Mouse (Mus musculus) embryonic facial prominence, embryonic 13.5 days (tissue): ENCODE results near the gene Gm266. TPM values are rescaled to one million over a fixed set of nuclear protein-coding genes. Genes with fewer than 3 reads are reported as not detected.

Experiments
- ATAC-seq: fragments of 200-750 bp; cut with Nextera tagmentation; 2 replicates; pipeline ENCODE4 v1.8.0; 2017; ENCODE audit warnings: low read depth; ENCODE audit not compliant: insufficient number of reproducible peaks, insufficient read depth, low FRiP score, low TSS enrichment
- H3K27ac ChIP-seq: fragments of 300-500 bp; sonication (generic); 2 replicates; pipeline ENCODE4 v1.5.1; 2015; ENCODE audit warnings: moderate library complexity, mild to moderate bottlenecking, inconsistent platforms
- H3K27me3 ChIP-seq: fragments of 300-500 bp; sonication (generic); 2 replicates; pipeline ENCODE4 v1.6.1; 2015; ENCODE audit warnings: mild to moderate bottlenecking, inconsistent platforms
- H3K36me3 ChIP-seq: fragments of 300-500 bp; sonication (generic); 2 replicates; pipeline ENCODE4 v1.6.1; 2015; ENCODE audit warnings: mild to moderate bottlenecking, inconsistent platforms
- H3K4me1 ChIP-seq: fragments of 300-500 bp; sonication (generic); 2 replicates; pipeline ENCODE4 v1.6.1; 2015; ENCODE audit warnings: inconsistent platforms
- H3K4me2 ChIP-seq: fragments of 300-500 bp; sonication (generic); 2 replicates; pipeline ENCODE4 v1.6.1; 2015; ENCODE audit warnings: moderate library complexity, mild to moderate bottlenecking, inconsistent platforms
- H3K4me3 ChIP-seq: fragments of 300-500 bp; sonication (generic); 2 replicates; pipeline ENCODE4 v1.5.1; 2015; ENCODE audit warnings: mild to moderate bottlenecking, inconsistent platforms
- H3K9ac ChIP-seq: fragments of 300-500 bp; sonication (generic); 2 replicates; pipeline ENCODE4 v1.6.1; 2015; ENCODE audit warnings: mild to moderate bottlenecking, inconsistent platforms
- H3K9me3 ChIP-seq: fragments of 300-500 bp; sonication (generic); 2 replicates; pipeline ENCODE4 v1.6.1; 2016; ENCODE audit warnings: inconsistent platforms
- WGBS: fragments of 180-500 bp; shearing (Covaris S2); methylation state at CpG from one replicate; pipeline ENCODE4 v1.1.7; 2015; ENCODE audit warnings: mixed read lengths; 5-methylcytosine and 5-hydroxymethylcytosine counted together
- polyA plus RNA-seq: library from polyadenylated mRNA; unstranded; fragments of >200 nt; fragmentation: Nextera tagmentation; extraction: Ambion mirVana; gene quantifications from 2 replicates; pipeline ENCODE4 v1.2.1, GENCODE M21; 2015

Gene Gm266
- polyA plus RNA-seq, result 9.5 and 12.1 TPM in 2 replicates

- Histone ChIP-seq H3K27me3 (peaks cover 64% of the 10 kb centered on the region), H3K27ac (peak within 1 kb of the TSS; percentile 75), H3K4me2 (peak within 1 kb of the TSS; percentile 90), H3K9me3 (no peaks in the 10 kb centered on the region), H3K36me3 (no peaks in the 10 kb centered on the region), H3K4me1 (peaks cover 22% of the 10 kb centered on the region), H3K9ac (peak within 1 kb of the TSS; percentile 69), H3K4me3 (peak within 1 kb of the TSS; percentile 54)
- WGBS, result under 1% methylated on average over 54 of the region's 58 CpGs
- ATAC-seq, result peak; percentile 80
Observed at GRCm38 (mm10) chr12:111485652-111486306, at the start of gene Gm266. Gm266 (minus strand) TSS chr12:111485823.

- 0 out of 2 replicates have a peak overlapping the region, but pooled peaks have one; percentile 28 for H3K9ac ChIP-seq
- 70% methylated on average over 6 of the region's 6 CpGs for WGBS
Observed at GRCm38 (mm10) chr12:111535281-111535680, 49.7 kb upstream of the Gm266 start.

GRCm38 (mm10) chr12:111533096-111533794, 47.6 kb upstream of the Gm266 start:
- H3K4me3 ChIP-seq, result no peak overlapping the region
- H3K9me3 ChIP-seq, result no peaks in the 10 kb centered on the region
- no peak for ATAC-seq
- no peak overlapping the region for H3K27ac ChIP-seq
- H3K4me1 ChIP-seq, result peaks cover 10% of the 10 kb centered on the region
- H3K27me3 ChIP-seq, result no peaks in the 10 kb centered on the region
- no peak overlapping the region for H3K9ac ChIP-seq
- 61% methylated on average over 11 of the region's 11 CpGs for WGBS
- H3K36me3 ChIP-seq, result no peaks in the 10 kb centered on the region
- no peak overlapping the region for H3K4me2 ChIP-seq

More at GRCm38 (mm10) chr12:111535281-111535680, 49.7 kb upstream of the Gm266 start:
- Histone ChIP-seq H3K4me3 (no peak overlapping the region), H3K27ac (no peak overlapping the region), H3K27me3 (no peaks in the 10 kb centered on the region), H3K36me3 (peaks cover 13% of the 10 kb centered on the region), H3K9me3 (no peaks in the 10 kb centered on the region), H3K4me1 (peaks cover 22% of the 10 kb centered on the region), H3K4me2 (no peak overlapping the region)
- ATAC-seq, result no peak

GRCm38 (mm10) chr12:111529192-111529591, 43.6 kb upstream of the Gm266 start:
- 22% methylated on average over 8 of the region's 8 CpGs for WGBS
- no peak overlapping the region for H3K27ac ChIP-seq
- no peaks in the 10 kb centered on the region for H3K4me1 ChIP-seq
- no peaks in the 10 kb centered on the region for H3K36me3 ChIP-seq
- H3K4me3 ChIP-seq, result no peak overlapping the region
- no peaks in the 10 kb centered on the region for H3K9me3 ChIP-seq
- H3K9ac ChIP-seq, result no peak overlapping the region
- no peak for ATAC-seq
- no peak overlapping the region for H3K4me2 ChIP-seq
- no peaks in the 10 kb centered on the region for H3K27me3 ChIP-seq

- H3K27ac ChIP-seq, result no peak overlapping the region
- no peak overlapping the region for H3K4me3 ChIP-seq
- H3K4me2 ChIP-seq, result no peak overlapping the region
- WGBS, result 58% methylated on average over 8 of the region's 8 CpGs
- no peaks in the 10 kb centered on the region for H3K36me3 ChIP-seq
- ATAC-seq, result no peak
- no peaks in the 10 kb centered on the region for H3K27me3 ChIP-seq
- peaks cover 4% of the 10 kb centered on the region for H3K9me3 ChIP-seq
- H3K9ac ChIP-seq, result no peak overlapping the region
- no peaks in the 10 kb centered on the region for H3K4me1 ChIP-seq
Observed at GRCm38 (mm10) chr12:111527643-111528281, 42.1 kb upstream of the Gm266 start.

GRCm38 (mm10) chr12:111524883-111525282, 39.3 kb upstream of the Gm266 start:
- Histone ChIP-seq H3K27me3 (no peaks in the 10 kb centered on the region), H3K36me3 (no peaks in the 10 kb centered on the region), H3K9me3 (peaks cover 11% of the 10 kb centered on the region), H3K9ac (no peak overlapping the region), H3K4me2 (no peak overlapping the region), H3K27ac (no peak overlapping the region), H3K4me1 (no peaks in the 10 kb centered on the region), H3K4me3 (no peak overlapping the region)
- no peak for ATAC-seq
- WGBS, result 80% methylated on average over 3 of the region's 3 CpGs

GRCm38 (mm10) chr12:111524469-111524868, 38.8 kb upstream of the Gm266 start:
- Histone ChIP-seq H3K4me1 (no peaks in the 10 kb centered on the region), H3K36me3 (no peaks in the 10 kb centered on the region), H3K4me2 (no peak overlapping the region), H3K27ac (no peak overlapping the region), H3K27me3 (no peaks in the 10 kb centered on the region), H3K4me3 (no peak overlapping the region), H3K9ac (no peak overlapping the region), H3K9me3 (peaks cover 11% of the 10 kb centered on the region)
- WGBS, result 68% methylated on average over 1 of the region's 1 CpGs
- ATAC-seq, result no peak

- Histone ChIP-seq H3K27ac (no peak overlapping the region), H3K36me3 (no peaks in the 10 kb centered on the region), H3K9me3 (peaks cover 11% of the 10 kb centered on the region), H3K27me3 (no peaks in the 10 kb centered on the region), H3K4me1 (no peaks in the 10 kb centered on the region), H3K4me2 (no peak overlapping the region), H3K9ac (no peak overlapping the region), H3K4me3 (no peak overlapping the region)
- WGBS, result 78% methylated on average over 2 of the region's 2 CpGs
- ATAC-seq, result no peak
Observed at GRCm38 (mm10) chr12:111520994-111521393, 35.4 kb upstream of the Gm266 start.

- no peak overlapping the region for H3K4me3 ChIP-seq
- H3K27ac ChIP-seq, result no peak overlapping the region
- no peak overlapping the region for H3K4me2 ChIP-seq
- no peak overlapping the region for H3K9ac ChIP-seq
- H3K4me1 ChIP-seq, result no peaks in the 10 kb centered on the region
- H3K9me3 ChIP-seq, result peaks cover 11% of the 10 kb centered on the region
- no peaks in the 10 kb centered on the region for H3K36me3 ChIP-seq
- no peak for ATAC-seq
- 72% methylated on average over 5 of the region's 5 CpGs for WGBS
- H3K27me3 ChIP-seq, result no peaks in the 10 kb centered on the region
Observed at GRCm38 (mm10) chr12:111519821-111520220, 34.2 kb upstream of the Gm266 start.

- H3K9me3 ChIP-seq, result peaks cover 11% of the 10 kb centered on the region
- no peaks in the 10 kb centered on the region for H3K27me3 ChIP-seq
- H3K4me1 ChIP-seq, result no peaks in the 10 kb centered on the region
- no peak overlapping the region for H3K4me2 ChIP-seq
- no peaks in the 10 kb centered on the region for H3K36me3 ChIP-seq
- H3K9ac ChIP-seq, result no peak overlapping the region
- no peak for ATAC-seq
- WGBS, result 89% methylated on average over 9 of the region's 9 CpGs
- H3K27ac ChIP-seq, result no peak overlapping the region
- no peak overlapping the region for H3K4me3 ChIP-seq
Observed at GRCm38 (mm10) chr12:111518391-111518790, 32.8 kb upstream of the Gm266 start.

- no peaks in the 10 kb centered on the region for H3K4me1 ChIP-seq
- WGBS, result 67% methylated on average over 4 of the region's 4 CpGs
Observed at GRCm38 (mm10) chr12:111517901-111518300, 32.3 kb upstream of the Gm266 start.

More at GRCm38 (mm10) chr12:111517901-111518300, 32.3 kb upstream of the Gm266 start:
- Histone ChIP-seq H3K9me3 (peaks cover 9% of the 10 kb centered on the region), H3K9ac (no peak overlapping the region), H3K4me2 (no peak overlapping the region), H3K27ac (no peak overlapping the region), H3K36me3 (no peaks in the 10 kb centered on the region), H3K27me3 (no peaks in the 10 kb centered on the region), H3K4me3 (no peak overlapping the region)
- no peak for ATAC-seq
